Mouse (Mus musculus): ENCODE measurements around the gene Zfp423. TPM values are rescaled to one million over a fixed set of nuclear protein-coding genes. Genes with fewer than 3 reads are reported as not detected.

Zfp423 gene
- polyA plus RNA-seq, 1 experiment from 2014 or later = 17.7 TPM

DNA sequence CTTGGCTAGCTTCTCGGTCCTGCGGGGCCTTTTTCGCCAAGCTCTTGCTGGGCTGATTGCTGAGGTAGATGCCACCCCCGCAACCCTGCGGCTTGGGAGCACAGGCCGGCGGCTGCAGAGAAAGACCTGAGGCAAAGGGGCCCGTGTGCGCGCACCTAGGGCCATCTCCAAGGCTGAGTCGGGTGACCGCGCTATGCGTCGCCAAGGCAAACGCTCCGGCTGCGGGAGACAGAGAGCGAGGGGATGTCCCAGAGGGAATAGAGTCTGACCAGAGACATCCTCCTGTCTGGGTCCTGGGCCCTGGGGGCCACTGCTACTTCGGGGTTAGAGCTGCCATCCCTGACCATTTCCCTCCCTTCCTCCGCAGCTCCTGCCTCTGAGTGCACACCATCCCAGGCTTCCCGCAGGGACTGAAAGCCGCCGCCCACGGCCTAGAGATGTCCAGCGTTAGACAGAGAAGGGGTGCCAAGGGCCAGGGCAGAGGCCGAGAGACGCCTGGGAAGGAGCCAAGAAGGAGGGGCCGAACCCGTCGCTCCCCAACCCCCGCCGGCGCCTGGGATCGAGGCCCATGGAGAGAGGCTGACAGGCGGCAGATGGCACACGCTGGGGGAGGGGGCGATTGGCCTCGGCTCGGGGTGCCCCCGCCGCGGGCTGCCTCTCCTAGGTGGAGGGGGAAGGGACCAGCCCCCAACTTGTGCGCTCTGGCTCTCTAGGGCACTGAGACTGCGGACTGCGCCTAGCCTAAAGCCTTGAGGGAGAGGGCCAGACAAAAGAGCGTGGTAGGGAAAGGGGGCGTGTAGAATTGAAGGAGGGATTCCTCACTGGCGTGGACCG lies 2.5 kb upstream of the Zfp423 start:
- ATAC-seq (replicated peaks) = peak; percentile 28; the same call in 1 of the 2 replicates
- Histone ChIP-seq H3K4me2 (replicated peaks) (peak overlapping the region; percentile 94), H3K4me3 (peak overlapping the region; percentile 87), H3K4me1 (peaks cover 42% of the 10 kb centered on the region), H3K9me3 (no peaks in the 10 kb centered on the region), H3K36me3 (no peaks in the 10 kb centered on the region), H3K27me3 (no peaks in the 10 kb centered on the region; the same call in 1 of the 2 replicates), H3K27ac (replicated peaks) (peak overlapping the region; percentile 21; the same call in 1 of the 2 replicates), H3K9ac (replicated peaks) (peak overlapping the region; percentile 43)
- WGBS = under 1% methylated on average over 48 of the region's 50 CpGs

DNA sequence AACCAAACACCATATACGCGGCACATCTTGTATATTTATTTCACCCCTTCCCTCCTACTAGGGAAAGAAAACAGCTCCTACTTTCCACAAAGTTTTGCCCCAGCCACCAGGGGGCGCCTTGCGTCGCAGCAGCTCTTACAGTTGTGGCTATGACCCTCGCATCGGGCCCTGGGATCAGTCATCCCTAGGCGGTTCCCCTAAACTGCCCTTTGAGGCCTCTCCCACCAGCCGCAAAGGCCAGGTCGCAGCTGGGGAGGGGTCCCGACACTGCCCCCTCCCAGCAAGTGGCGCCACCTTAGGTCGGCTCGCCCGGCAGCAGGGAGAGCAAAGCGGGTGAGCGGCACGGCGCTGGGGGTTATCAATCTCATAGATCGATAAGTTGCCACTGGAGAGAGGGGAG lies 1.7 kb upstream of the Zfp423 start:
- no peak for ATAC-seq (replicated peaks)
- H3K4me1 ChIP-seq = peaks cover 48% of the 10 kb centered on the region
- peak overlapping the region; percentile 94 for H3K4me2 ChIP-seq (replicated peaks)
- no peaks in the 10 kb centered on the region for H3K9me3 ChIP-seq
- no peaks in the 10 kb centered on the region for H3K36me3 ChIP-seq
- peak overlapping the region; percentile 89 for H3K9ac ChIP-seq (replicated peaks)
- H3K4me3 ChIP-seq = peak overlapping the region; percentile 87
- H3K27ac ChIP-seq (replicated peaks) = no peak overlapping the region
- no peaks in the 10 kb centered on the region; the same call in 1 of the 2 replicates for H3K27me3 ChIP-seq
- 2% methylated on average over 20 of the region's 20 CpGs for WGBS

DNA sequence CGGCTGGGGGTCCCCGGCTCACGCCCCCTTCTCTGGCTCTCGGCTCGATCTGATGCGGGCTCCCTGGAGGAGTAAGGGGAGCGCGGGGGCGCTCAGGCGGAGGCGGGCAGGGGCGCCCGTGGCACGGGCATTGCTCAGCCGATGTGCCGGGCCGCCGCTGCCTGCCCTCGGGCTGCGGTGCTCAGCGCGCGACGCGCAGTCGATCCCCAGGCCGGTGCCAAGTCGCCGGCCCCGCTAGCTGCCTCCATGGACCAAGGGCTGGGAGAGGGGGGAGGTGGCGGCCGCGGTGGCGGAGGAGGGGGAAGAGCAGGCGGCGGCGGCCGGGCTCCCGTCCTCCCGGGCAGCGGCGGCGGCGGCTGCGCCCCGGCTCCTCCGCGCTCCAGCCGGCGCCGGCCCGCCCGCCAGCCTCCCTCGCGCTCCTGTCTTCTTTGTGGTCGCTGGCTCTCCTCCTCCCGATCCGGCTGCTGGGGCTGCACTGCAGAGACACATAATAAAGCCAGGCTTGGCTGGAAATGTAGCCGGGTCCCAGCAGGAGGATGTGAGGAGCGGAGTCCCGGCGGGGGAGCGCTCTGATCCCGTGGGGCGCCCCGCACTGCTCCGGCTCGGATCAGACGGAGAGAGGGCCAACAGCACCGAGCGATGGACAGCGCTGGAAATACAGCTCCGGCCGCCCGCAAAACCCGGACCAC lies 810 bp upstream of the Zfp423 start:
- no peaks in the 10 kb centered on the region; the same call in 1 of the 2 replicates for H3K27me3 ChIP-seq
- peaks cover 56% of the 10 kb centered on the region for H3K4me1 ChIP-seq
- peak overlapping the region; percentile 89 for H3K9ac ChIP-seq (replicated peaks)
- peak; percentile 71 for ATAC-seq (replicated peaks)
- H3K4me3 ChIP-seq = peak overlapping the region; percentile 87
- no peaks in the 10 kb centered on the region for H3K36me3 ChIP-seq
- H3K27ac ChIP-seq (replicated peaks) = peak overlapping the region; percentile 93
- peak overlapping the region; percentile 94 for H3K4me2 ChIP-seq (replicated peaks)
- under 1% methylated on average over 52 of the region's 76 CpGs for WGBS
- no peaks in the 10 kb centered on the region for H3K9me3 ChIP-seq

DNA sequence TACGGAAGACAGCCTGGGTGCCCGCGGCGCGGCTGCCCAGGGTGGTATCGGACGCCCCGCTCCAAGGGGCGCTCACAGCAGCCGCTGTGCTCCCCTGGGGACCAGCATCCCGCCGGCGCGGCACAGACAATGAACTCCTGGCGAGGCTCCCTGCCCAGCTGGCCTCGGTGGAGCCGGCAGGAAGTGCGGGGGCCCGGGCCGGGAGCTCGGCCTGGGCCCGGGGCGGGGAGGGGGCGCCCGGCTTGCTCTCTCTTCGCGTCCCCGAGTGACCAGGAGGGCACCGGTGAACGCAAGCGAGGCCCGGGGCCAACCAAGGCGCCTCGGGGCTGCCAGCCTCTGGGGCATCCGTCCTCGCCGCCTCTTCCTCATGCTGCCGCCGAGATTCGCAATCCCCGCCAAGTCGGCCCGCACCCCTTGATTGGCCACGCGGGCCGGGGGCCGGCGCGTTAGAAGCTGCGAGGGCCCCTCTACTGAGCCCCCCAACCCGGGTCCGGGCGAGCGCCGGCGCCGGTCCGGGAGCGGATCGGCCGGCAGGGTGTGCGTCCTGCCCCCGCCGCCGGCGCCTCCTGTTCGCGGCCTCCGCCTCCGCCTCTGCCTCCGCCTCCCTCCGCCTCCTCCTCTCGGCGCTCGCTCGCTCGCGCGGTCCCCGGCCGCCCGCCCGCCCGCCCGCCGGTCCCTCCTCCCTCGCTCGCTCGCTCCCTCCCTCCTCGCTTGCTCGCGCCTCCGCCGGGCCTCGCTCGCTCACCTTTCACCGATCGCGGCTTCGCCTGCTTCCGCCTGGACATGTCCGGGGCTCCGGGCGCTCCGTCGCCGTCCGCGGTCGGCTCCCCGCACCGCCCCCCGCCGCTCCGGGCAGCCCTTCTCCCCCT lies 710 bp downstream of the Zfp423 start:
- WGBS = under 1% methylated on average over 101 of the region's 115 CpGs
- Histone ChIP-seq H3K9ac (replicated peaks) (peak overlapping the region; percentile 89), H3K27me3 (no peaks in the 10 kb centered on the region; the same call in 1 of the 2 replicates), H3K27ac (replicated peaks) (peak overlapping the region; percentile 93), H3K4me2 (replicated peaks) (peak overlapping the region; percentile 94), H3K4me3 (peak overlapping the region; percentile 87), H3K36me3 (no peaks in the 10 kb centered on the region), H3K9me3 (no peaks in the 10 kb centered on the region), H3K4me1 (peaks cover 71% of the 10 kb centered on the region)
- peak; percentile 56 for ATAC-seq (replicated peaks)

DNA sequence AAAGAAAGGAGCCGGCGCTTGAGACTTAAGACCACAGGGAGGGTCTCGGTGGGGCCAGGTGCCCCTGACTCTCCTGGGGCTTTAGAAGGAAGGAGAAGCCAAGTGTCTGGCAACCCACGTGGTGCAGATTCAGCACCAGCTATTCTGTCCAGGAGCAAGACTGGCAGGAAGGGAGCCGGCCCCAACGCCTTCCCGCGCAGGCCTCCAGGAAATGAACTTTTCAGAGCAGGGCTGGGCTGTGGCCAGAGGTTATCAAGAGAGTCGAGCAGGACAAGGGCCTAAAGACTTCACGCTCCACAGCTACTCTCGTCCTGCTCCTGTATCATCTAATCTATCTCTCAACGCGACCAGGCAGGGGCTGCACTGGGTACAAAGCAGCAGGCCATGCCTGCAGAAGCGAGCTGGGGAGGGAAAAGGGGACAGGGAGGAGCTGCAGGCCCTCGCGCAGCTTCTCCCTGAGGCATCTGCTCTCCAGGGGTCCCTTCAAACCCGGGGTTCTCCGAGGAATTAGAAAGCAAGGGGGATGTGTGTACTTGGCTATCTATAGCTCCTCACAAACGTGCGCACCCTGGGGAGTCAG lies 1.4 kb downstream of the Zfp423 start:
- peak overlapping the region; percentile 94 for H3K4me2 ChIP-seq (replicated peaks)
- under 1% methylated on average over 20 of the region's 20 CpGs for WGBS
- H3K9ac ChIP-seq (replicated peaks) = peak overlapping the region; percentile 89
- H3K4me3 ChIP-seq = peak overlapping the region; percentile 87
- H3K27me3 ChIP-seq = no peaks in the 10 kb centered on the region; the same call in 1 of the 2 replicates
- H3K4me1 ChIP-seq = peaks cover 75% of the 10 kb centered on the region
- H3K36me3 ChIP-seq = no peaks in the 10 kb centered on the region
- ATAC-seq (replicated peaks) = no peak
- H3K27ac ChIP-seq (replicated peaks) = peak overlapping the region; percentile 93
- no peaks in the 10 kb centered on the region for H3K9me3 ChIP-seq

DNA sequence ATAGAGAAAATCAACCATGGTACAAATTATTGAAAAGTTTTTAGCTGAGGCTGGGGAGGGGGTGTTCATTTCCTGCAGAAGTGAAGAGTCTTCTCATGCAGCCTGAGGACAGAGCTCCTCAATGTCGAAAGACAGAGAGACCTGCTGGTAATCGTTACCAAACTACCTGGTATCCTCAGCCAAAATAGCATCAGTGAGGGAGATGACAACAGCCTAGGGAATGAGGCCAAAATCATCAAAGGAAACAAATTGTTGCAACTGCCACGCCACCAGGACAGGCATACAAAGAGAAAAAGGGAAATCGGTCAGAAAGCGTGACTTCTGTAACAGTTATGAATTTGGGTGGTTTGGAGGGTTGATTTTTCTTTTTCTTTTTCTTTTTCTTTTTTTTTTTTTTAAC lies 3.4 kb downstream of the Zfp423 start:
- Histone ChIP-seq H3K9me3 (no peaks in the 10 kb centered on the region), H3K4me2 (replicated peaks) (0 out of 2 replicates have a peak overlapping the region, but pooled peaks have one; percentile 2), H3K4me1 (peaks cover 56% of the 10 kb centered on the region), H3K9ac (replicated peaks) (no peak overlapping the region), H3K27me3 (no peaks in the 10 kb centered on the region; the same call in 1 of the 2 replicates), H3K4me3 (no peak overlapping the region), H3K27ac (replicated peaks) (no peak overlapping the region), H3K36me3 (no peaks in the 10 kb centered on the region)
- no peak for ATAC-seq (replicated peaks)
- 51% methylated on average over 5 of the region's 5 CpGs for WGBS

DNA sequence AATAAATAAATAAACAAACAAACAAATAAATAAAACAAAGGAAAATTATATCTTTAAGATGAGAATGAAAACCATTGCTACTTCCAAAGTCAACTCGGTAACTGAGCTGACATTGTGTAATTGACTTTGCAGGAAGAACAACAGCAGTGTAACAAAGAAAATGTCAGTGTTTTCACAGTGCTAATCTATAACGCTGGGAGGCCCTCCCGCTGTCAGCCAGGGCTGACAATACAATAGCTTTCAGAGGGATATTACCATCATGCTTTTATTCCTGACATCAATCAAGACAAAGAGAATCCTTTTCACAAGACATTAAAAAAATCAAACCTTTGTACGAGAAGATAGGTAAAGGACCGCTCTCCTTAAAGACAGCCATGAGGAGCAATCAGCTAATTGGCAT lies 5.9 kb downstream of the Zfp423 start:
- no peak overlapping the region for H3K27ac ChIP-seq (replicated peaks)

DNA sequence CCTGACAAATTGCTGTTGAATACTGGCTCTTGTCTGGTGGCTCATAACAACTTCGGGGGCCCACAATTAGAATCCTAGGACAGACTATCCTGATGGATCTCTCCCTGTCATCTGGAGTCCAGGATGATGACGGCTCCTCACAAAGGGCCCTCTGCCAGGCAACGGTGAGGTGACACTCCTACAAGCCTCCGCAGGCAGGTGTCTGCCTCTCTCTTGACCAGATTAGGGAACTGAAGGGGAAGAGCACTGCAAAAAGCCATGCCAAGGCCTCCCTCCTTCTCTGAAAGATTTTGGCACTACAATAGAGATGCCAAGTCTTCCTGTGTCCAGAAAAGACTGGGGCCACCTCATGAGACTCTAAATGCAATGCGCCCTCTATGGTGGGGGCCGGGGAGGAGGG lies 7.1 kb downstream of the Zfp423 start:
- Histone ChIP-seq H3K4me1 (peaks cover 37% of the 10 kb centered on the region), H3K4me3 (no peak overlapping the region), H3K9me3 (no peaks in the 10 kb centered on the region), H3K36me3 (no peaks in the 10 kb centered on the region), H3K27ac (replicated peaks) (no peak overlapping the region), H3K27me3 (no peaks in the 10 kb centered on the region), H3K4me2 (replicated peaks) (no peak overlapping the region), H3K9ac (replicated peaks) (no peak overlapping the region)
- ATAC-seq (replicated peaks) = no peak
- 66% methylated on average over 6 of the region's 6 CpGs for WGBS

More for the DNA sequence above, 5.9 kb downstream of the Zfp423 start:
- no peak overlapping the region for H3K4me3 ChIP-seq
- 10% methylated on average over 5 of the region's 5 CpGs for WGBS
- H3K9ac ChIP-seq (replicated peaks) = no peak overlapping the region
- no peak for ATAC-seq (replicated peaks)
- no peaks in the 10 kb centered on the region for H3K27me3 ChIP-seq
- peaks cover 49% of the 10 kb centered on the region for H3K4me1 ChIP-seq
- no peak overlapping the region for H3K4me2 ChIP-seq (replicated peaks)
- no peaks in the 10 kb centered on the region for H3K36me3 ChIP-seq
- H3K9me3 ChIP-seq = no peaks in the 10 kb centered on the region

DNA sequence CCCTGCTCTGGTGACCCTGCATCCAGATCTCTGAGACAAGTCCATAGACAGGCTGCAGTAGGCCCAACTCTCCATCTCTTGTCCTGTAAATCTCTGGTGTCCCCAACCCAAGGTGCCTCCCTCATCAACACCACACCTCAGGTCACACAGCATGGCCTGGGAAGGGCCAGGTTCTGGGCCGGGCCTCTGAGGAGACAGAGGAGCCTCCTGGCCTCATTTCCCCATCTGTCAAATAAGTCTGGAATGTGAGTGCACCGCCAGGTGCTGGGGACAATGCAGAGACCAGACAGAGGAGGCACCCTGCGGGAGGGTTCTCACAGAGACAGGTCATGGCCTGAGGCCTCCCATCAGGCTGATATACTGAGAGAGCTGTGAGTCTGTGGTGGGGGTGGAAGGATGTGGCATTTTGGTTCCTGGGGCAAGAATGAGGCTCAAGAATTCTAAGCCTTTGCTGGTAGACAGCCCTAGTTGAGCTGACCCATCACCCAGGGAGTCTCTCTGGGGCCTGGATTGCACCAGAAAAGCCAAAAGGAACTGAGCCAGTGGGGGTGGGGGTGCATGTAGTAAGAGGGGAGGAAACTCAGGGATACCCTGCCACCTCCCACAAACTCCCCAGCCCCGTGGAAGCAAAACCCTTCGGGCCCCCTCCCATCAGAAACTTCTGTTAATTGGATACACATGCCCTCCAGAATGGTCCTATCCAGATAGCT lies 15.0 kb downstream of the Zfp423 start:
- peak overlapping the region; percentile 90 for H3K4me2 ChIP-seq (replicated peaks)
- no peaks in the 10 kb centered on the region for H3K36me3 ChIP-seq
- no peak for ATAC-seq (replicated peaks)
- H3K27me3 ChIP-seq = no peaks in the 10 kb centered on the region
- H3K4me1 ChIP-seq = peaks cover 14% of the 10 kb centered on the region
- no peak overlapping the region for H3K4me3 ChIP-seq
- WGBS = 30% methylated on average over 5 of the region's 5 CpGs
- H3K9me3 ChIP-seq = no peaks in the 10 kb centered on the region
- H3K9ac ChIP-seq (replicated peaks) = no peak overlapping the region; the same call in 1 of the 2 replicates
- no peak overlapping the region for H3K27ac ChIP-seq (replicated peaks)

DNA sequence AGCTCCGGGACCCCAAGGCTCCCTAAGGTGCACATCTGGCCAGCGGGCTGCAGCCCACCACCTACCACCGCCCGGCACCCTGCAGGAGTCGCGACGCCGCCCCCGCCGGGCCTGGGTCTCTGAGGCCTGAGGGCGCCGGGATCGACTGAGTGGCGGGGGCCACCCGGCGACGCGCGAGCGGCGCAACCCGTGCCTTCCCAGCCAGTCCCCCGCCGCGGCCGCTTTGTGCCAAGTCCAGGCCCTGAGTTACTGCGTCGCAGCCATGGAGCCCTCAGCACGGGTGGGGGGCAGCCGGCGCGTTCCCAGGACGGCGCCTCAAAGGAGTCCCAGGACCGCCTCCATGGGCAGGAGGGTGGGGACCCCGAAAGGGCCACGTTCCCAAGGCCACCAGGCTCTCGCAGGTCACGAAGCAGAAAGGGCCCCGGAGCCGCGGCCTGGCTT lies 15.7 kb downstream of the Zfp423 start:
- no peaks in the 10 kb centered on the region for H3K36me3 ChIP-seq
- H3K4me1 ChIP-seq = peaks cover 21% of the 10 kb centered on the region
- H3K27me3 ChIP-seq = no peaks in the 10 kb centered on the region
- 4% methylated on average over 42 of the region's 42 CpGs for WGBS
- peak overlapping the region; percentile 45 for H3K4me3 ChIP-seq
- H3K9me3 ChIP-seq = no peaks in the 10 kb centered on the region
- H3K27ac ChIP-seq (replicated peaks) = no peak overlapping the region
- peak overlapping the region; percentile 53 for H3K9ac ChIP-seq (replicated peaks)
- H3K4me2 ChIP-seq (replicated peaks) = peak overlapping the region; percentile 90
- no peak for ATAC-seq (replicated peaks)

DNA sequence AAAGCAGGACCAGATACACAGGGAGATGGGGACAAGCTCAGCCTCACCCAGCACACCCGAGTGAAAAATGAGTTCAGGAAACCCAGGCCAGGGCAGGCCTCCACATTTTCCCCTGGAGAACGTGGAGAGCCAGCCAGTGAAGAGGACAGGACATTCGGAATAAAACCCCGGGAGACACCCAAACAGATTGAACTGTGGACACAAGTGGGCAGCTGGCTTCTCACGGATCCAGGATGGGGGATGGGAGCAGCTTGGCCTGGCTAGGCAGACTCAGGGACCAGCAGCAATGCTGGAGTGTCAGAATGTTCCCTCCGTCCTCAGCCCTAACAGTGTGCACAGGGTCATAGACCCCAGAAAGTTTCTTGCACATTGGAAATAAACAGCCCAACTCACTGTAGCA lies 18.7 kb downstream of the Zfp423 start:
- no peak overlapping the region for H3K9ac ChIP-seq (replicated peaks)
- no peak for ATAC-seq (replicated peaks)
- H3K4me1 ChIP-seq = peaks cover 40% of the 10 kb centered on the region
- no peaks in the 10 kb centered on the region for H3K27me3 ChIP-seq
- no peak overlapping the region for H3K4me2 ChIP-seq (replicated peaks)
- H3K27ac ChIP-seq (replicated peaks) = no peak overlapping the region
- H3K9me3 ChIP-seq = no peaks in the 10 kb centered on the region
- WGBS = 50% methylated on average over 6 of the region's 6 CpGs
- H3K36me3 ChIP-seq = no peaks in the 10 kb centered on the region
- H3K4me3 ChIP-seq = no peak overlapping the region
